Mouse (Mus musculus): Measurements from ENCODE around the gene Pdlim4. TPM values are rescaled to one million over a fixed set of nuclear protein-coding genes. Genes with fewer than 3 reads are reported as not detected.

Gene Pdlim4
- polyA plus RNA-seq, 1 experiment from 2014 or later = 38.4 TPM

DNA sequence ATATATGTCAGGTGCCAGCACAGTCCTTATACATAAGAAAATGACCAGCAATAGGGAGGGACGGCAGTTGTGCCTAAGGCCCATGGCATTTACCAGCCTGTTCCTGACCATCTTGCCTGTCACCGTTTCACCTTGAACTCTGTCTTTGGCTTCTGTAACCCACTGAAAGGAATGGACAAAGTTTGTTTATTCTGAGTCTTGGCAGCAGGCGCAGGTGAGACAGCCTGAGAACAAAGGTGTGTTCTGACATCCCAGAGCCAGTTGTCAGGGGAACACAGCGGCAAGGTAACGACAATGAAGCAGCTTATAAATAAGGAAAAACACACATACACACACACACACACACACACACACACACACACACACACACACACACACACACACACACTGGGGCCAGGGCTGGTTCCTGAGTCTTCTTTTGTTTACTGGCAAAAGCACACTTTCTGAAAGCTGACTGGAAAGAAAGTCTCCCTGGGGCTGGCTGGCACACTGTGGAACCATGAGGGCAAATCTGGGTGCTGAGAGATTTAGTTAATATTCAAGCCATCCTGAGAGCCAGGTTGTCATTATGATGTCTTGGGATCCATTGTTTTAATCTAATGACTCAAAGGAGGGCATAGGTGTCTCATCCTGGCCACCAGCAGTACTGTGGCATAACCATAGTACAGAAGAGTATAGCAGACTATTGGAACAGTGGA is 47.3 kb downstream of the Pdlim4 start:
- Histone ChIP-seq H3K4me1 (ENCODE audit: control insufficient read depth, insufficient read depth, low read length) (no peaks in the 10 kb centered on the region), H3K27me3 (ENCODE audit: control insufficient read depth, insufficient read depth, low read length) (no peaks in the 10 kb centered on the region; the same call in 1 of the 2 replicates), H3K9ac (ENCODE audit: low read length) (no peak overlapping the region), H3K4me3 (ENCODE audit: low read depth, low read length) (no peak overlapping the region), H3K9me3 (ENCODE audit: control insufficient read depth, low read length) (no peaks in the 10 kb centered on the region), H3K4me2 (no peak overlapping the region), H3K36me3 (ENCODE audit: control insufficient read depth, insufficient read depth, low read length) (no peaks in the 10 kb centered on the region), H3K27ac (ENCODE audit: low read depth, low read length) (no peak overlapping the region)
- 91% methylated on average over 5 of the region's 5 CpGs for WGBS
- DNase-seq (ENCODE audit: low spot score, missing footprints) (no peak), ATAC-seq (ENCODE audit: low FRiP score) (no peak)

DNA sequence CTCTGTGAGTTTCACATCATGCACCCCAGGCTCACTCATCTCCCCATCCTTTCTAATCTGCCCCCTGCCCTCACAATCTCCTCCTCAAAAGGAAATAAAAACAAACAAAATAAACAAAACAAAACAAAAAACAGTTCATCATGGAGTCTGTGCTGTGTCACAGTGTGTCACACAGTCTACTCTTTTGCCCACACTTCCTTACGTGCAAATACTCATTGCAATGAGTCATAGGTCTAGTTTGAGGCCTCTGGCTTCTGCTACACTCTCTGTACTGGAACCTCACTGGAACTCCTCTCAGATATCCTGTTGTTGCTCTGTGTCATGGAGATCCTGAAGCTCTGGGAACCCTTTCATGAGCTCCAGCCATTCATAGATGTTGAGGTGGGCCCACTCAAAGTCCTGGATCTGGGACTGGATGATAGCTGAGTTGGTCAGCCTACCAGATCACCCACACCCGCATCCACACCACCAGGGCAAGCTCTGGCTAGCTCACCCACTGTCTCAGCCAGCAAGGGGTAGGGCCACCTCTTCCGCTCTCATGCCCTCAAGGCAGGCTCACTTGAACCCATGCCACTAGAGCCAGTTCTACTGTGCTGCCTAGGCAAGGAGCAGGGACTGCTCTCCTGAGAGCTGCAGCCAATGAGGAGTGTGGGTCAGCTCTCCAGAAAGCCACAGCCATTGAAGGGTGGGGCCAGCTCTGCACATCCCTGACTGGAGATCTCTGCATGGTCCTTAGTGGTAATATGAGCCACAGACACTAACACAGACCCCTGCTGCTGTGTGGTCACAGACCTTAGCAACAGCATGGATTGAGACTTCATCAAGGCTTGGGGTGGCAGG is 49.7 kb downstream of the Pdlim4 start:
- 91% methylated on average over 3 of the region's 3 CpGs for WGBS
- H3K4me1 ChIP-seq (ENCODE audit: control insufficient read depth, insufficient read depth, low read length) = no peaks in the 10 kb centered on the region
- no peak overlapping the region for H3K4me2 ChIP-seq
- no peak overlapping the region for H3K27ac ChIP-seq (ENCODE audit: low read depth, low read length)
- no peak for ATAC-seq (ENCODE audit: low FRiP score)
- peak; percentile 57 for DNase-seq (ENCODE audit: low spot score, missing footprints)
- H3K9ac ChIP-seq (ENCODE audit: low read length) = no peak overlapping the region
- no peak overlapping the region for H3K4me3 ChIP-seq (ENCODE audit: low read depth, low read length)
- no peaks in the 10 kb centered on the region for H3K27me3 ChIP-seq (ENCODE audit: control insufficient read depth, insufficient read depth, low read length)
- H3K36me3 ChIP-seq (ENCODE audit: control insufficient read depth, insufficient read depth, low read length) = no peaks in the 10 kb centered on the region
- no peaks in the 10 kb centered on the region for H3K9me3 ChIP-seq (ENCODE audit: control insufficient read depth, low read length)

DNA sequence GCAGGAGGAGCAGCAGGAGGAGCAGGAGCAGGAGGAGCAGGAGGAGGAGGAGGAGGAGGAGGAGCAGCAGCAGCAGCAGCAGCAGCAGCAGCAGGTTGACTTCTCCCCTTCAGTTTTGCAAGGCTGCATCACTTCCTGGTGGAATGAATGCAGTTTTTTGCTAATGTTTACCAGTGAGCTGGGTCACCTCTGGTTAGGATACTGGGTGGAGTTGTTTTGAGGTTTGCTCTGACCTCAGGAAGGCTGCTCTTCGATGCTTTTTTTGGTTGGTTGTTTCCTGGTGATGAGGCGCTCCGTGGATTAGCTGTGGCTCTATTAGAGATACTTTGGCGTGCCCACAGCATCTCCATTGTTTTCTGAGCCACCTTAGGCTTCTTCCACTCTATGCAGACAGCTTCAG is 51.2 kb downstream of the Pdlim4 start:
- Histone ChIP-seq H3K4me3 (ENCODE audit: low read depth, low read length) (no peak overlapping the region), H3K4me1 (ENCODE audit: control insufficient read depth, insufficient read depth, low read length) (no peaks in the 10 kb centered on the region), H3K27ac (ENCODE audit: low read depth, low read length) (no peak overlapping the region), H3K4me2 (no peak overlapping the region), H3K27me3 (ENCODE audit: control insufficient read depth, insufficient read depth, low read length) (no peaks in the 10 kb centered on the region), H3K9ac (ENCODE audit: low read length) (no peak overlapping the region), H3K36me3 (ENCODE audit: control insufficient read depth, insufficient read depth, low read length) (no peaks in the 10 kb centered on the region), H3K9me3 (ENCODE audit: control insufficient read depth, low read length) (no peaks in the 10 kb centered on the region)
- WGBS = 86% methylated on average over 4 of the region's 4 CpGs
- ATAC-seq (ENCODE audit: low FRiP score) (no peak), DNase-seq (ENCODE audit: low spot score, missing footprints) (peak; percentile 84)

DNA sequence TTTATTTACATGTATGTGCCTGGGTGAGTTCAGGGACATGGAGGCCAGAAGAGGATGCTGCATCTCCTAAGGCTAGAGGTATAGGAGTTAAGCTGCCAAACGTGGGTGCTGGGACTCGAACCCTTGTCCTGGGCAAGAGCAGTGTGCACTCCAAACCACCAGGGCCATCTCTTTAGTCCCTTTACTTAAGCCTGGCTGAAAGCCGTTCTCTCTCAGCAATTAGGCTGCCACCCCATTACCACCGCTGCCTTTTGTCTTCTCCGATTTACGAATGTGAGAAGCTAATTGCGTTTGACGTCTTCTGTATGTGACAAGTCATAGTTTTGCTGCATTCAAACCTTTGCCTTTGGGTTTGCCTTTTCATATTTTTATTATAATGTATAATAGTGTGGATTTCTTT is 52.8 kb downstream of the Pdlim4 start:
- Histone ChIP-seq H3K4me1 (ENCODE audit: control insufficient read depth, insufficient read depth, low read length) (no peaks in the 10 kb centered on the region), H3K27ac (ENCODE audit: low read depth, low read length) (no peak overlapping the region), H3K4me3 (ENCODE audit: low read depth, low read length) (no peak overlapping the region), H3K9me3 (ENCODE audit: control insufficient read depth, low read length) (no peaks in the 10 kb centered on the region), H3K36me3 (ENCODE audit: control insufficient read depth, insufficient read depth, low read length) (no peaks in the 10 kb centered on the region), H3K4me2 (no peak overlapping the region), H3K9ac (ENCODE audit: low read length) (no peak overlapping the region), H3K27me3 (ENCODE audit: control insufficient read depth, insufficient read depth, low read length) (no peaks in the 10 kb centered on the region)
- ATAC-seq (ENCODE audit: low FRiP score) = no peak
- WGBS = 86% methylated on average over 8 of the region's 8 CpGs
- DNase-seq (ENCODE audit: low spot score, missing footprints) = peak; percentile 44

DNA sequence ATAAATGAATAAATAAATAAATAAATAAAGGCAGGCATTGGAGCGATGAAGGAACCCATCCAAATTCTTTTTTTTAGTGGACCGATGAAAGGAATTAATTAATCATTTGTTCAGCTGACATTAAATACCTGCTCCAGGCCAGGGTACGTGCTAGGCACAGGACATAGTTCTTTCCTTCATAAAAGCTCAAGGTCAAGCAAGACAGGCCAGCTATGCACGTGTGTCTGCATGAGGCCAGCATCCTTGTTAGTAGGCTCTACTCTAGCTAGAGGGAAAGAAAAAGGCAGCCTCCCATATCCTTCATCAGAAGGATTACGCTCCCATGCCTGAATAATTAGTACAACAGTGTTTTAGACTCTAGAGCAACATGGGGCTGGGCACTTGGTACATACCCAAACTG is 55.9 kb downstream of the Pdlim4 start:
- no peaks in the 10 kb centered on the region for H3K4me1 ChIP-seq (ENCODE audit: control insufficient read depth, insufficient read depth, low read length)
- WGBS = 90% methylated on average over 5 of the region's 5 CpGs
- ATAC-seq (ENCODE audit: low FRiP score) (no peak), DNase-seq (ENCODE audit: low spot score, missing footprints) (no peak)
- H3K4me3 ChIP-seq (ENCODE audit: low read depth, low read length) = no peak overlapping the region
- H3K27me3 ChIP-seq (ENCODE audit: control insufficient read depth, insufficient read depth, low read length) = no peaks in the 10 kb centered on the region
- no peak overlapping the region for H3K9ac ChIP-seq (ENCODE audit: low read length)
- H3K4me2 ChIP-seq = no peak overlapping the region
- H3K9me3 ChIP-seq (ENCODE audit: control insufficient read depth, low read length) = no peaks in the 10 kb centered on the region
- H3K36me3 ChIP-seq (ENCODE audit: control insufficient read depth, insufficient read depth, low read length) = no peaks in the 10 kb centered on the region
- no peak overlapping the region for H3K27ac ChIP-seq (ENCODE audit: low read depth, low read length)

DNA sequence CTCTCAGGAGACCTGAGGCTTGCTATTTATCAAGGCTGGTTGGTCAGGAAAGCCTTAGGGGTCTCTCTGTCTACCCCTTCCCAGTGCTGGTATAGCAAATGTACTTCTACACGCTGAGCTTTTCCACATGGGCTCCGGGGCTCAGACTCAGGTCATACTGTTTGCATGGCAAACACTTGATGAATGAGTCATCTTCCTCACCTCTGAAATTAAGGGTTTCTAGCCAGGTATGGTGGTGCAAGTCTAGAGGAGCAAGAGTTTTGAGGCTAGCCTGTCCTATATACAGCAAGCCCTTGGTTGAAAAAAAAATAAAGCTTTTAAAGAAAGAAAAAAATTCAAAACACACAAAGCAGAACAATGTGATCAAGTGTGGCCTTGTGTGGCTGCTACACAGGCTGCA is 57.6 kb downstream of the Pdlim4 start:
- ATAC-seq (ENCODE audit: low FRiP score) (no peak), DNase-seq (ENCODE audit: low spot score, missing footprints) (no peak)
- Histone ChIP-seq H3K4me1 (ENCODE audit: control insufficient read depth, insufficient read depth, low read length) (no peaks in the 10 kb centered on the region), H3K27me3 (ENCODE audit: control insufficient read depth, insufficient read depth, low read length) (no peaks in the 10 kb centered on the region), H3K4me3 (ENCODE audit: low read depth, low read length) (no peak overlapping the region), H3K9ac (ENCODE audit: low read length) (no peak overlapping the region), H3K27ac (ENCODE audit: low read depth, low read length) (no peak overlapping the region), H3K9me3 (ENCODE audit: control insufficient read depth, low read length) (no peaks in the 10 kb centered on the region), H3K36me3 (ENCODE audit: control insufficient read depth, insufficient read depth, low read length) (no peaks in the 10 kb centered on the region), H3K4me2 (no peak overlapping the region)
- 93% methylated on average over 2 of the region's 2 CpGs for WGBS

DNA sequence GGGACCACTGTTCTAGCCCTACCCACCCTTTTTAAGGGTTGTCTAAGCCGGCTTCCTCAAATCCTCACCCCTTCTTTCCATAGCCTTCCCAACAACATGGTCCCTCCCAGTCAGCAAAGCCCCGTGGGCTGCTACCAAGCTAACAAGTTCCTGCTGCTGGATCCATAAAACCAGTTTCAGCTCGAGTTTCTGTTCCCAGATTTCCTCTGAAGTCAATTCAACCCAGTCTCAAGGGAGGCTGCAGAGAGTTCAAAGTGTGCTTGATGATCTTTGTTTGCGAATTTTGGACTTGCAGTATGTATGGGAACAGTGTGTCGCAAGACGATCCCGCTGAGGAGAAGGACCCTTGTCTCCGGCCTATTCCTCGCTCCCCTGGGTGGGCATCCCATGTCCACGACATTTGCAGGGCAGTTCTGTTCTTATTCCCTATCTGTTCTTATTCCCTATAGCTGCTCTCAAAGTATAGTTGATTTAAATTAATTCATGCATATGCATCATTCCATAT is 60.3 kb downstream of the Pdlim4 start:
- 81% methylated on average over 10 of the region's 10 CpGs for WGBS
- H3K27ac ChIP-seq (ENCODE audit: low read depth, low read length) = no peak overlapping the region

DNA sequence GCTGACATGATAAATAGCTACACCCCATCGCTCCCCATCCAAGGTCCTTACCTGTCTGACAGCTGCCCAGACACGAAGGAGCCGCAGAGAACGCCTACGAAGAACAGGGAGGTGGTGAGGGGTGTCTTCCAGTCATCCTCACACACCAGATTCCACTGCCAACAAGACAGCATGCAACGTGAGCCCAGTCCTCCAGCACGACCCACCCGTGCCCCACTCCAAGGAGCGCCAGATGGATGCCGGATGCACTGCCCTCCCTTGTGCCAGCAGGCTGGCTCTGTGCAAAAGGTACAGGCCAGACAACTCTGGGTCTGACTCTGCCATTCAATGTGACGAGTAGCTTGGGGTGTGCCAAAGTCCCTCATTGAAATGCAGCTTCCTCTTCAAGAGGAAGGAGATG is 61.1 kb downstream of the Pdlim4 start:
- whole genome bisulfite sequencing = 88% methylated on average over 11 of the region's 11 CpGs
- Histone ChIP-seq H3K9me3 (ENCODE audit: control insufficient read depth, low read length) (no peaks in the 10 kb centered on the region), H3K4me2 (no peak overlapping the region), H3K4me1 (ENCODE audit: control insufficient read depth, insufficient read depth, low read length) (no peaks in the 10 kb centered on the region), H3K36me3 (ENCODE audit: control insufficient read depth, insufficient read depth, low read length) (no peaks in the 10 kb centered on the region), H3K27ac (ENCODE audit: low read depth, low read length) (no peak overlapping the region), H3K9ac (ENCODE audit: low read length) (no peak overlapping the region), H3K27me3 (ENCODE audit: control insufficient read depth, insufficient read depth, low read length) (no peaks in the 10 kb centered on the region), H3K4me3 (ENCODE audit: low read depth, low read length) (no peak overlapping the region)
- DNase-seq (ENCODE audit: low spot score, missing footprints) (no peak), ATAC-seq (ENCODE audit: low FRiP score) (no peak)

More for the DNA sequence above, 60.3 kb downstream of the Pdlim4 start:
- Histone ChIP-seq H3K9me3 (ENCODE audit: control insufficient read depth, low read length) (no peaks in the 10 kb centered on the region), H3K4me2 (no peak overlapping the region), H3K9ac (ENCODE audit: low read length) (no peak overlapping the region), H3K4me1 (ENCODE audit: control insufficient read depth, insufficient read depth, low read length) (no peaks in the 10 kb centered on the region), H3K27me3 (ENCODE audit: control insufficient read depth, insufficient read depth, low read length) (no peaks in the 10 kb centered on the region), H3K36me3 (ENCODE audit: control insufficient read depth, insufficient read depth, low read length) (no peaks in the 10 kb centered on the region), H3K4me3 (ENCODE audit: low read depth, low read length) (no peak overlapping the region)
- ATAC-seq (ENCODE audit: low FRiP score) (no peak), DNase-seq (ENCODE audit: low spot score, missing footprints) (peak; percentile 64)

DNA sequence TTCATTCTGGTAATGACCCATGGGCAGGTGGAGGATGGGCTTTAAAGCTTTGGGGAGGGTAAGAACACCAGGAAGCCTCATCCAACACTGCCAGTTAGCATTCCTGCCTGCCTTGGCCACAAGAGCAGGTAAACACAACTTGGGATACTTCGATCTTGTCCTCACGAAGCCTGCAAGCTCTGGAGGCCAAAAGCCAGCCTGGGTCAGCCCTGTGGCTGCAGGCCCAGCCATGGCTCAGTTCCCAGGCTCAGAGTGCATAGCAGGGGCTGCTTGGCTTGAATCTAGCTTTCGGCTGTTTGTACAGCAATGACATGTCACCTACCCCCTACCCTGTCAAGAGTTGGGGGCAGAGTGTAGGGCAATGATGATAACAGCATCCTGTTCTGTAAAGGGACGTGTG is 61.9 kb downstream of the Pdlim4 start:
- Histone ChIP-seq H3K36me3 (ENCODE audit: control insufficient read depth, insufficient read depth, low read length) (no peaks in the 10 kb centered on the region), H3K4me1 (ENCODE audit: control insufficient read depth, insufficient read depth, low read length) (no peaks in the 10 kb centered on the region), H3K9me3 (ENCODE audit: control insufficient read depth, low read length) (no peaks in the 10 kb centered on the region), H3K27me3 (ENCODE audit: control insufficient read depth, insufficient read depth, low read length) (no peaks in the 10 kb centered on the region), H3K4me3 (ENCODE audit: low read depth, low read length) (no peak overlapping the region), H3K27ac (ENCODE audit: low read depth, low read length) (no peak overlapping the region), H3K4me2 (no peak overlapping the region), H3K9ac (ENCODE audit: low read length) (no peak overlapping the region)
- DNase-seq (ENCODE audit: low spot score, missing footprints) (peak; percentile 12), ATAC-seq (ENCODE audit: low FRiP score) (no peak)
- 87% methylated on average over 4 of the region's 4 CpGs for WGBS

Data from midbrain, embryonic 11.5 days (tissue).